Mouse (Mus musculus): ENCODE measurements at regions not wholly inside any gene's neighbourhood (a gene's known extent, or its start where the extent isn't known, plus 50 kb on each side); places are given as distances from the start of the nearest gene placed in this dataset.
"Not testable (repeated sequence)": the region's sequence is repeated elsewhere in the genome, so short reads cannot be mapped to it uniquely, and the experiment has no call there.

DNA sequence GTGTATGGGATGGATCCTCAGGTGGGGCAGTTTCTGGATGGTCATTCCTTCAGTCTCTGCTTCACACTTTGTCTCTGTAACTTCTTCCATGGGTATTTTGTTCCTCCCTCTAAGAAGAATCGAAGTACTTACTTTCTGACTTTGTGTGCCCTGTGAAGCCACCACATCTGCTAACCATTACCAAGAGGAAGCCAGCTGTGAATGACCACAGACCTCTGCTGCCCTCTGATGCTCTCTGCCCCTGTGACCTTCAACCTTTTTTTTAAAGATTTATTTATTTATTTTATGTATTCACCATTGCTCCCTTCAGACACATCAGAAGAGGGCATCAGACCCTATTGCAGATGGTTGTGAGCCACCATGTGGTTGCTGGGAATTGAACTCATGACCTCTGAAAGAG, 475.7 kb upstream of the Gulo start:
- not testable (repeated sequence) for DNase-seq (ENCODE audit: low read depth, low spot score)

DNA sequence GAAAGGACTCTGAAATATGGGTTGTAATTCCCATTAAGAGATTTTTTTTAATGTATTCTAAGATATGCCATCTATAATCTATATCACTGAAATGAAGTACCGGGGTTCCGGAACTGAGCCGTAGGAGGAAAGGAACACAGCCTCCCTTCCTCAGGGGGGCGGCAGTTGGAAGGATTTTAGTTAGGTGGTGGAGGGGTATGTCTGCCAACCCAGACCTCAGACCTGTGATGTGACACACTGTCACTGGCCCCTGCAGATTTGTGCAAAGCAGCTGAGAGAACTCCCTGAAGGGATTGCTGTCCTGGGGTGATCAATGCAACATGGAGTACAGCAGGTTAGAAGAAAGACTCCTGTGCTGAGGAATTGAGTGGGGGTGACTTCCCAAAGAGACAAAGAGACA, 470.2 kb upstream of the Gulo start:
- no peak for DNase-seq (ENCODE audit: low read depth, low spot score)

DNA sequence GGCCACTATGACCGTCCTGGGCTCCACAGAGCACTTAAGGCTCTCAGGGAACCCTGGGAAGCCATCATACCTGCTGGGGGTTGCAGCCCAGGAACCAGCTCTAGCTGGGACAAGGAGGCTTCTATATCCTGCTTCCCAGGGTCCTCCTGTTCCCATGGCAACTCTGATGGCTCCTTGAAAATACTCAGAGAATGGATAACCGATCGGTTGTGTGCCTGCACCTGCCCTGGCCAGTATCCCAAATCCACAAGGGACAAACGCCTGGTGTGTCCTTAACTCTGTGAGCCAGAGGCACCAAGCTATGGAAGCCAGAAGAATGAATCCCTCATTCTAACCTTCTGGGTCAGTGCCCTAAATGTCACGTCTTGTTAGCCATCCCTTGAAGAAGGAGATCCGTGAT, 469.6 kb upstream of the Gulo start:
- no peak for DNase-seq (ENCODE audit: low read depth, low spot score)

DNA sequence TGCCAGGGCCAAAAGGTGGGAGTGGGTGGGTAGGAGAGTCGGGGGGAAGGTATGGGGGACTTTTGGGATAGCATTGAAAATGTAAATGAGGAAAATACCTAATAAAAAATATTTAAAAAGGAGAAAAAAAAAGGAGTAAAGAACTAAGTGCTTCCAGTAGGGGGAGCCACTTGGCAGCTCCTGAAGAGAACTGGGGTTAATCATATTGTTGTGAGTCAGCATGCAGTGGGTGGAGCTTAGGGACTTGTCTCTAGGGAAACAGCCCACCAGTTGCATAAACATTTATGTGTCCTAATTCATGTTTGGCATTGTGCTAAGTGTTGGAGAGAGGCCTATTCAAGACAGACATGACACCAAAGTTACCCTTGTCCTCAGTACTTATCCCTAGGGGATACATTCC, 466.0 kb upstream of the Gulo start:
- DNase-seq (ENCODE audit: low read depth, low spot score), result no peak

DNA sequence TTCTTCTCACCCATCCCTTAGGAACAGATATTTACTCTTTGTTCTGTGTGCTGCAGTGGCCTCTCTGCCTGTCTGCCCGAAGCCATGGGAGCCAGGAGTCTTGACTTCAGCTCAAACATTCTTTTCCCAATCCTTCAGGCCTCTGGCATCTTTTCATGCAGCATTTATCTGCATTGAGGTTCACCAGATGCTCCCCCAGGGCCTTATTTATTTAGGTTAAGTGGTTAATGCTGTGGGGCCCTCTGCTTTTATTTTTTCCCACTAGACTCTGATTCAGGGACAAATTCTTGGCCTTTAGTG, 464.2 kb upstream of the Gulo start:
- DNase-seq (ENCODE audit: low read depth, low spot score), result no peak

DNA sequence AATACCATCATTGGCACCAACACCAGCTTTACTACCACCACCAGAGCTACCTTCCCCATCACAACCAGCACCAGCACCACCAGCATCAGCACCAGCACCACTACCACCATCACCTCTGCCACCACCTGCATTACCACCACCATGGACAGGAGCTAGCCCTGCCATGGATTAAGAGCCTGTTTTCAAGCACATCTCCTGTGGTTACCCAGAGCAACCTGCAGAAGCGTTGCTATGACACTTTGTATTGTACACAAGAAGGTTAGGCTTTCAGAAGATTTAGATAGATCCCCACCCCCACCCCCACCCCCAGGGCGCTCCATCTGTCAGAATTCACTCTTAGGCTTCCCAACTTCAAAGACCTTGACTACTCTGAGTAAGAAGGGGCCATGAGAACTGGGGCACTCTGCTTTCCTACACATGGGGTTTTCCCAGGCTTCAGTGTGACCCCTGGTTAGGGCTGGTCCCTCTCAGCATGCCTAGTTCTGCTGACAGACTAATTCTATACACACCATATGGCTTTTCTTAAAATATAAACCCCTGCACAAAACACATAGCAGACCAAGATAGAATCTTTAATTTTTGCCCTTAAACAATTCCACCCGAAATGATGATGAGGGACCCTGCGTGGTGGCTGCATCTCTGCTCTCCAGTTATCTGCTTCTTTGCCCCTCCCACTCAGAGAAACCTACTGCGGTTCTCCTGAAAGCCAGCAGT, 463.7 kb upstream of the Gulo start:
- no peak for DNase-seq (ENCODE audit: low read depth, low spot score)

DNA sequence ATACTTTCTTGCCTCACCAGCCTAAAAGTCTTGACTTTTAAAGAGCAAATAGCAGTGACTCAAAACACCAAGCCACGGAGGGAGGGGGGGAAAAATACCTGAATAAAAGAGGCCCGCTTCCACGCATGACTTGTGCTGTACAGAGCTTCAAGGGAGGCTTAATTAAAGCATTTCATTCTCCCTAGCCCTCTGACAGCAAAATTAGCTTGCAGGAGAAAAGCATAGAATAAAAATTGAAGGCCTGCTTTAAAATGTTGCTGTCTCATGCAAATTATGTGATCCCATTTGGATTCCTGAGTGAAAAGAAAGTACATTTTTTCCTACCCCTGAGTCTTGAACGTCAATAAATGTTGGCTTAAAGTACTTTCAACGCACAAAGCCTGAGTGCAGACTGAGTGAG, 453.1 kb upstream of the Gulo start:
- DNase-seq (ENCODE audit: low read depth, low spot score), result no peak

DNA sequence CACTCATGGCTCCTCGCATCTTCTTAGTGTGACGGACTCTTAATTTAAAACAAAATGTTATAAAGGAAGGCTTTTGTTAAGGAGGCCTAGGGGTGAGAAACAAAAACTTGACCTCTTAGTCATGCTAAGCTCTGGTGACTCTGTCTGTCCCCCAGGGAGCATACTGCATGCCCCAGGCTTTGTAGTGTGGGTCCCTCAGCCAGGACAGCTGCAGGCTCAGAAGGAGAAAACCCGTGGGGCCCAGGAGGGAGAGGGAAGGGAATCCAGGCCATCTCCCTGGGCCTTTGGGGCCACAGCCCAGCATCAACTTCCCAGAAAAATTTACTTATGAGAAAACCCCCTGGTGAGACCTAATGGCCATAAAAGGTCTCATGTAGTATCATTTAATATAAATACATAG, 451.8 kb upstream of the Gulo start:
- DNase-seq (ENCODE audit: low read depth, low spot score), result no peak

DNA sequence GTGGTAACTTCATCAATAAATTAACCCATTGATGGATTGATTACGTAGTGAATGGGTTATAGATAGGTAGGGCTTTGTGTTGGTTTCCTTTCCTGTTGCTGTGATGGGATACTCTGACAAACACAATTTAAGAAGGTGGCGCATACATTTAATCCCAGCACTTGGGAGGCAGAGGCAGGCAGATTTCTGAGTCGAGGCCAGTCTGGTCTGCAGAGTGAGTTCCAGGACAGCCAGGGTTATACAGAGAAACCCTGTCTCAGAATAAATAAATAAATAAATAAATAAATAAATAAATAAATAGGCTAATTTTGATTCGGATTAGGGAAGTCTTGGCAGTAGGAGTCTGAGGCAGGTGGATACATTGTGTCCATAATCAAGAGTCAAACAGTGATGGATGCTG, 449.7 kb upstream of the Gulo start:
- DNase-seq (ENCODE audit: low read depth, low spot score), result no peak

DNA sequence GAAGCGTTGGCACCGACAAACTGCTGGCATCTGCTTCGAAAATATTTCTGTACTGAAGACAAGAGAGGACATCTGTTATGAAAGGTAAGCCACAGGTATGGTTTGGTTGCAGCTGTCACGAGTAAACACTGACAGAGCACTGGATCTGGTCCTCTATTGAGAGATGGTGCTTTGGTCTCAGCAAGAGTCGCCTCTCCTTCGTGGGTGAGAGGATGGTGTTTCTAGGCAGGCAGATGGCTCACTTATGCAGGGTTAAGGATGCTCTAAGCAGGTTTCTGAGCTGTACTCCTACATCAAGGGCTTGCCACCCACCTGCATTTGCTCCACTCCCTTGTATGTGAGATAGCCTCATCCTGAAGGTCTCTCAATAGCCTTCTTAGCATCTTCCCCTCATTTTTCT, 448.3 kb upstream of the Gulo start:
- no peak for DNase-seq (ENCODE audit: low read depth, low spot score)

DNA sequence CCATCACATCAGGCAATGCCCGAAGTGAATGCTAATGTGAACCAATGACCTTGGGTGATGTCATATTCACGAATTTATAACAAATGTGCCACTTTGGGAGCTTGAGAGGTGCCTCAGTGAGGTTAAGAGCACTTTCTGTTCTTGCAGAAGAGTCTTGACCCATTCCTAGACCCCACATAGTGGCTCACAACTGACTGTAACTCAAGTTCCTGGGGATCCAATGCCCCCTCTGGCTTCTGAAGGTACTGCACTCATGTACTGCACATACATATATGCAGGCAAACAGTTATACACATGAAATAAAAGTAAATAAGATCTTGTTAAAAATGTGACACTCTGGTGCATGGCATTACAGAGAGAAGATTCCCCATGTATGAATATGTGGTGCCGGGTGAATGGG, 443.8 kb upstream of the Gulo start:
- no peak for DNase-seq (ENCODE audit: low read depth, low spot score)

DNA sequence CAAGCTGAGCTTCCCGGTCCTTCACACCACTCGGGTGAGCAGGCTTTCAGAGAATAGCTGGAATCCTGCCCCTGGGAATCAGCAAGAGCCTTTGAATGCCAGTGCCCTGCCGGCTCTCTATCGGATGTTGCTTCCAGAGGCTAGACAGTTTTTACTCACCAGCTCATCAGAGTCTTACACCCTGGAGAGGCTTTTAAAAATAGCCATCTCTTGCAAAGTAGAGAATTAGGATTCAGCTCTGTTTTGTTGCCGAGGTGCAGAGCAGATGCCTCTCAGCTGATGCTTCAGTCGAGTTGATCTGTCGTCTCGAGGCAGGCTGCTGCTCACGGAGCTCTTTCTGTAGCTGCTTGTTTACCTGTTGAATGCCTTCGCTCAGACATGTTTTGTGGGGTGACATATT, 441.3 kb upstream of the Gulo start:
- DNase-seq (ENCODE audit: low read depth, low spot score), result no peak

DNA sequence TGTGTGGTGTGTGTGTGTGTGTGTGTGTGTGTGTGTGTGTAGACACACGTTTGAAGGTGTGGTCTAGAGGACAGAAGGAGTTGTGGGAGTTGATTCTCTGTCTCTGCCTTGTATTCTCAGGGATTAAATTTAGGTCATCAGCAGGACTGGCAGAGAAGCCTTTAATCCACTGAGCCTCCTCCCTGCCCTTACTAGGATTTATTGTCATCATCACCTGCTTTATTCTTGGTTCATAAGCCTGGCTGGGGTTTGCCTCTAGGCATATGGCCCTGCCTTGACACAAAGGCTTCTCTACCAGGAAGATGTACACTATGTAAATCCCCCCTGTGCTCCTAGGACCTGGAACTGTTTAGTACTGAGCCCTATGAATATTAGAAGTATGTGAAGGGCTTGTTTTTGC, 433.6 kb upstream of the Gulo start:
- no peak for DNase-seq (ENCODE audit: low read depth, low spot score)

DNA sequence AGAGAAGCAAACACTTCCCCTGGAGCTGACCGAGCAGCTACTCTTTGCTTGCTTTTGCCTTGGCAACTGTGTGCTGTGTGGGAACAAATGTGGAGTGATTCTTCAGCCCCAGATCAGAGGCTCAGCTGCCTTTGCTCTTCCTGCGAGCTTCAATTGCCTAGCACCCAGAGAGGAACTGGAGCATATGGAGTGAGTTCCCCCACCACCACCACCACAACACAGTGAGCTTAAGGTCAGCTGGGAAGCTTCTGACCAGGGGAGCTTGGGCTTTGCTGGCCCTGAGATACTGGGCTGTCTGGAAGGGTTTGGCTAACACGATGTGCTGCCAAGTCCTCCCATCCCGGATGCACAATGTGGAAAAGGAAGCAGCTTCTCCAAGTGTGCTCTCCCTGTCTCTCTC, 432.8 kb upstream of the Gulo start:
- no peak for DNase-seq (ENCODE audit: low read depth, low spot score)

DNA sequence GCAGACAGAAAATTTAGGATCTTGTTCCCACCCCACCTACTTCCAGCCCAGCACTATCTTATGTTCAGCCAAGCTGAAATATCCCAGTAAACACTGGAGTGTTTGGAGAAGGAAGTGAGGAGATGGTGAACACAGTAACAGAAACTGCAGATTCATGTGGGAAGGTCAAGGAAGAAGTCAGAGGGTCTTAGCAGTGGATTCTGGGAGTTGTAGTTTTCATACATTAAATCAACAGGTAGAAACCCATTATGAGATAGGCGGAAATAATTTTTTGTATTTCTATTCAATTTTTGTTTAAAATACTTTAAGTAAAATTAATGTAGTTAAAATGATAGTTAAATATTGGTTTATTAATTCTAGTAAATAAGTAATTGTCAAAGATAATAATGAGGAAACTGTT, 429.6 kb upstream of the Gulo start:
- no peak for DNase-seq (ENCODE audit: low read depth, low spot score)

DNA sequence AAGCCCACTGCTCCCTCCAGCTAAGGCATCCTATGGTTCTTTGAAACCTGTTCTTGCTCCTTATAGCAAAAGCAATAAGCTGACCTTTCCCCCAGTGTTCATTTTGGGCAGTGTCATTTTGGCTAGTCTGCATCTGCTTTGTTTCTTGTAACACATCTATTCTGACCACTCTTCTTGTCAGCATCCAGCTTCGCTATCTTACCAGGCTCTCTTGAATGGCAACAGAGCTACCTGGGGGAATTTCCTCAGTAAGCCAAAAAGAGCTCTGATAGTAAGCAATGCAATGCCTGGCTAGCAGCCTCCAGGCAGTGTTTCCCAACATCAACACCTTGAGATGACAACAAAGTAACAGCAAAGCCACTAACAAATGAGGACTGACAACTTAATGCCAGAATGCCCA, 429.0 kb upstream of the Gulo start:
- no peak for DNase-seq (ENCODE audit: low read depth, low spot score)

DNA sequence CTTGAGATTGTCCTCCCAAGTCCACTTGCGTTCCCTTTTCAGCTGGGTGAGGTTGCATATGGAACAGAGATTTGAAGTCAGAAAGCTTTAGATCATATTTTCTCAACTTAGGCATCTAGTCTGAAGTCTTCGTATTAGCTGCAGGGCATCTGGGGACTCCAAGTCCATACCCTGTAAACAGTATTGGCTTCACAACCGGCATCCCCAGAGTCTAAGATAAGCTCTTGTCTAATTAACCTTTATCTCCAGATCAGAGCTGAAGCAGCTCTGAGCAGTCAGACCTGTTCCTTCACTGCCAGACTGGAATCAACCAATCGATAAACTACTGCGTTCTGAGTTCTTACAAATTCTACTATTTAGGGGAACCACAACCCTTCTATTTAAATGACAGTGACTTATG, 422.6 kb upstream of the Gulo start:
- DNase-seq (ENCODE audit: low read depth, low spot score), result no peak

DNA sequence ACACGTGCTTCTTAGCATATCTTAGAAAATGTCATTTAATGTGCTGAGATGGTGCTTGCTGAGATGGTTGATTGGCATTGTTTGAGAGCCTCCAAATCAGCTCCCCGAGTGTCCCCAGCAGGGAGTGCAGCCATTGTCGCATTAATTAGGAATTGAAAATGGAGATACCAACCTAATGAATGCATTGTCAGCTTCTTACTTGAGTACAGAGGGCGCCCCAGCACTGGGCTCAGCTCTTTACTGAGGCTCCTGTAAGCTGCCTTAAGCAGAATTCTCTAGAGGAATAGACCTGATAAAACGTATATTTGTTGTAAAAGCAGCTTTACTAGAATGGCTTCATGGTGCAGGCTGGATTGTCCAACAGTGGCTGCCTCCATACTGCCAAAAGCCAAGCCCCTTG, 415.1 kb upstream of the Gulo start:
- DNase-seq (ENCODE audit: low read depth, low spot score), result no peak

Measured in embryo, embryonic 11.5 days (tissue).